Mouse (Mus musculus) 3134 (cell line): Measurements from ENCODE around the gene Sprr2a1.
"Not testable (repeated sequence)": the region's sequence is repeated elsewhere in the genome, so short reads cannot be mapped to it uniquely, and the experiment has no call there.

Experiments used
- DNase-seq: peaks from one replicate; pipeline ENCODE4 v3.0.0-alpha.2; 2011; ENCODE audit warnings: low spot score; ENCODE audit not compliant: insufficient read length; ENCODE audit errors: extremely low read depth

The Sprr2a1 gene

DNA sequence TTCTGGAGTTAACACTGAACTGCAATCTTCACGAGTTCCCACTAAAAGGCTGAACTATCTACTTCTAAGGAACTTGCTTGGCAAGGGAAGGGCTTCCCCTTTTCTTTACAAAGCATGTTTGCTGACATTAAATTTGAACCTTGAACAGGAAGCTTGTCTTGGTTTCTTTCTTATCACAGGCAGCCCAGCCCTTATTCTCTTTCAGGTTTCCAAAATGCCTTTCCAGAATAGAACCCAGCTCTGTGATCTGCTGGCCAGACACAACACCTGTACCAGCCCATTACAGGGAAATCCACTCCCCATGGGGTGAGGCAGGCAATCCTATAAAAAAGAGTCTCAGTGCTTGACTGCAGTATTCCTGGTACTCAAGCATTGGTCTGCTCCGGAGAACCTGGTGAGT, at the start of gene Sprr2a1, which contains the start of gene Sprr2a2:
Sprr2a1 (plus strand) TSS at position 231 of the 400 bp plus-strand sequence.
Sprr2a2 (plus strand) TSS at position 352 of the 400 bp plus-strand sequence.
- not testable (repeated sequence) for DNase-seq

GRCm38 (mm10) chr3:92169847-92170246, 45.8 kb upstream of the Sprr2a1 start:
- DNase-seq, result no peak

DNA sequence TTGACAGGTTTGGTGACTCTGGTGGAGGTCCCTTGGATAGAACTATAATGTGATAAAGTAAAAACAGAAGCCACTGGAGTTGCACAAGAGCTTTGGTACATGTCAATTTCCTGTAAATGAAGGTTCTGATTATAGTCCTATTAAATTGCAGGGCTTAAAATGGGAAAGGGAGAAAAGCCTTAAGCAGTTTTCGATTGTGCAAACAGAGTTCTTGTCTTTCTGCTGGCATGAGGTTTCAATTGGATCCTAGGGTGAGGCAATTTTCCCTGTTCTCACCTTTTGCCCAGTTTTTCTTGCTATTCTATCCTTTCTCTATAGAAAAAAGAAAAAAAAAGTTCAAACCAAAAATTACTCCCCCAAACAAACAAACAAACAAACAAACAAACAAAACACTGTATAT, 38.7 kb upstream of the Sprr2a1 start:
- no peak for DNase-seq

DNA sequence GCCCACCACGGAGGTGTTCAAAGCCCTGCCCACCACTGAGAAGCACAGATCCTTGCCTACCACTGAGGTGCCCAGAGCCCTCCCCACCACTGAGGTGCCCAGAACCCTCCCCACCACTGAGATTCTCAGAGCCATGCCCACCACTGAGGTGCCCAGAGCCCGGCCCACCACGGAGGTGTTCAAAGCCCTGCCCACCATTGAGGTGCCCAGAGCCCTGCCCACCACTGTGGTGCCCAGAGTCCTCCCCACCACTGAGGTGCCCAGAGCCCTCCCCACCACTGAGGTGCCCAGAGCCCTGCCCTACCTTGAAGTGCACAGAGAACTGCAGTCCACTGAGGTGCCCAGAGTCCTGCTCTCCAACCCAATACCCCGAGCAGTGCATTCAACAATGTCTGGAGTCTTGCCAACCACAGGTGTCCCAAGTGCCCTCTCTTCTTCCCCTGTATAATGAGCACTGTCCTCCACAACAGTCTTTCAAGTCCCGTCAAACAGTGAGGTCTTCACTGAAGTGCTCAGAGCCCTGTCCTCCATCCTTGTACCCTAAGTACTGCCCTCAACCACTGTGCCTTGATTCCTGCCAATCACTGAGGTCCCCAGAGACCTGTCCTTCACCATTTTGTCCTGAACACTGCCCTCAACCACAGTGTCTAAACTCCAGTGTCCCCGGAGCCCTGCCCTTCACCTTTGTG, 19.9 kb upstream of the Sprr2a1 start:
- DNase-seq, result no peak

- not testable (repeated sequence) for DNase-seq
These were observed 4.3 kb upstream of the Sprr2a1 start for GRCm38 (mm10) chr3:92211133-92211925.

GRCm38 (mm10) chr3:92212059-92212458, 3.5 kb upstream of the Sprr2a1 start:
- not testable (repeated sequence) for DNase-seq

DNA sequence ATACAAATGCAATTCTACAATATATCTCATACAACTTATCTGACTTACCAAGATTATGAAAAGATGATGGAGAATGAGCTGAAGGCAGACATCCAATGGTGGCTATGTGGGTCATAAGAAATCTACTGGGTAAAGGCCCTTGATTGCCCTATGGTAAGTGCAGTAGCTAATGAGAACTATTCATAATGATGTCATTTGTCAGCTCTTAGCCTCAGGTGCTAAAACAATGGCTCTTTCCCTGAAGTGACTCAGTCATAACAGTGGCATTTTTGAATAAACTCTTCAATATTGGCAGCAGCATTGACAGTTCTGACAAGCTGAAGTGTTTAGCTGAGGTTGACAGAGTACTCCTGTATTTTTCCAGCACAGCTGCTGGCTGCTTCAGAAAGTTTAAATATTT, 1.9 kb upstream of the Sprr2a1 start:
- not testable (repeated sequence) for DNase-seq

DNA sequence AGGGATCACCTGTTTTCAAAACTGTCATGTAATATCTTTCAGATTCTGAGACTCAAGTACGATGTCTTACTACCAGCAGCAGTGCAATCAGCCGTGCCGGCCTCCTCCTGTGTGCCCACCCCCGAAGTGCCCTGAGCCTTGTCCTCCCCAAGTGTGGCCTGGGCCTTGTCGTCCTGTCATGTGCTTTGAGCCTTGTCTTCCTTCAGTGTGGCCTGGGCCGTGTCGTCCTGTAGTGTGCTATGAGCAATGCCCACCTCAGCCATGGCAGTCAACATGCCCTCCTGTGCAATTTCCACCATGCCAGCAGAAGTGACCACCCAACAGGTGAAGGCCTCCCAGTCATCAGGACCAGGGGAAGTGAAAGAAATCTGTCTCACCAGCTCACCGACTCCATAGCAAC, 3.4 kb downstream of the Sprr2a1 start:
- not testable (repeated sequence) for DNase-seq

DNA sequence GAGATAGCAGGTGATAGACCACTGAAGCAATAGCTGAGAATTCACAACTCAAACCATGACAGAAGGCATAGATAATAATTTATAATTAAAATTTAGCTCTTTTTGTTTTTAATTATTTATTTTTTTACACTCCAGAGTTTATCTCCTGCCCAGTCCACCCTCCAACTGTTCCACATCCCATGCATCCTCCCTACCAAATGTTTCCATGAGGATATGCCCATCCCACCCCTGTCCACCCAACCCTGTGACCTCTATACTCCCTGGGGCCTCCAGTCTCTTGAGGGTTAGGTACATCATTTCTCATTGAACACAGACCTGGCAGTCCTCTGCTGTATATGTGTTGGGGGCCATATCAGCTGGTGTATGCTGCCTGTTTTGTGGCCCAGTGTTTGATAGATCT, 8.1 kb downstream of the Sprr2a1 start:
- DNase-seq, result not testable (repeated sequence)

- not testable (repeated sequence) for DNase-seq
These were observed 11.8 kb downstream of the Sprr2a1 start for GRCm38 (mm10) chr3:92227410-92227809.

DNA sequence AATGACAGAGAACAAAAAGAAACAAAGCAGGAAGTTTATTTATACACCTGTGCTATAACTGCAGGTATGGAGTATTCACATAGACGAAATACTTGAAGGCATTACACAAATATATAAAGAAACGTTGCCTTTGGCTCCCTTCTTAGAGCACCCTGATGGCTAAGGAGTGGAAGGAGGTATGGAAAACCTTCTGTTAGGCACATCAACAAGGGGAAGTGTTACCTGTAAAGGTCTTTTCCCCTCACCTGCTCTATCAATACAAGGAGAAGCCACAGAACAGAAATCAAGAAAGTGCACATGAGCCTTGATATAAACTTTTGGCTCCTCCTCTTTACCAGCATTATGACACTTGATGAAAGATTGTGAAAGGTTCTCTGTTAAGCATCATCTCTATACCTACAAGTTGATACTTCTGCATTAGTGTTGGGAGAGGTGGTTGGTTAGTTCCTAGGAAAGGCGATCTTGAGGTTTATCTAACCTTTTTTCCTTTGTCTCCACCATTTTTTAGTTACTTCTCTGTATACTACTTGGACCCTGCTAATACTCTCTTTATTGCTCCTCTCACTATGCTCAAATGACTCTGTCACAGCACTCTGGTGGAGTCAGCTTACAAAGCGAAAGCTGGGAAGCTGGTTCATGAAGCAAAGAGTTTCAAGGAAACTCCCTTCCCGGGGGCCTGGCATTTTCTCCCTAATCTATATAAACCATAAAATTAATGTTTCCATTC, 21.0 kb downstream of the Sprr2a1 start:
- DNase-seq, result not testable (repeated sequence)

GRCm38 (mm10) chr3:92238736-92239135, 23.1 kb downstream of the Sprr2a1 start:
- not testable (repeated sequence) for DNase-seq

DNA sequence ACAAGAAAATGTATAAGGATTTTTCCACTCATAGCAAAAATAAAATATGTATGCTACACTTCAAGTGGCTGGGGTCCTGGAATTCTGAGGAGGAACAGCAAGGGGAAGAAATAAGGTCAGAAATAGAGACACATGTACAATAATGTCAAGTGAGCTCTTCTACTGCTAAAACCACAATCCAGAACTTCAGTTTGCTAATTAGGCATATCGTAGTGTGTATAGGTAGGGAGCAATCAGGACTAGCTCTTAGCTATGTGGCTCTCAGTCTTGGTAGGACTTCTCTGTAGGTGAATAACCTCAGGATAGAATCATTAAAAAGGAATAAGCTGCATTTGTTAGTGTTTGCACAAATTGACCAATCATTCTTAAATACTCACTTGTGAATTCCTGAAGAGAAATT, 23.6 kb downstream of the Sprr2a1 start:
- not testable (repeated sequence) for DNase-seq

- DNase-seq, result not testable (repeated sequence)
These were observed 29.2 kb downstream of the Sprr2a1 start for GRCm38 (mm10) chr3:92244833-92245232.

DNA sequence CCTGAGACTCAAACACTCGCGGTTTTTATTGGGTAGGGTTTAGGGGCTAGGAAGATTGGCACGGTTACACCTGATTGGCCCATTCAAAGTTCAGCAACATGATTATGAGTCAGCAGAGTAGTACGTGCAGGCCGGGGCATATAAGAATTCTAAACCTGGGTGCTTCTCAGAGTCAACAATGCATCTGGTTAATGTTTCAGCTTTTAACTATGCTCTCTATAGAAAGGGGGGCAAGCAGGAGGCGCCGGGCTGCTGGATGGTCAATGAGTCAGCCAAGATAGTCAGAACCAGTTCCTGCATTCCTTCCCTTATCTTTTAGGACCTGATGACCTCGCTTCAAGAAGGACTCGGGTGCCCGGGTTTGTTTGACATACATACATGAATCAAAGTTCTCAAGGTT, 30.6 kb downstream of the Sprr2a1 start:
- not testable (repeated sequence) for DNase-seq

GRCm38 (mm10) chr3:92248494-92248893, 32.9 kb downstream of the Sprr2a1 start:
- not testable (repeated sequence) for DNase-seq

DNA sequence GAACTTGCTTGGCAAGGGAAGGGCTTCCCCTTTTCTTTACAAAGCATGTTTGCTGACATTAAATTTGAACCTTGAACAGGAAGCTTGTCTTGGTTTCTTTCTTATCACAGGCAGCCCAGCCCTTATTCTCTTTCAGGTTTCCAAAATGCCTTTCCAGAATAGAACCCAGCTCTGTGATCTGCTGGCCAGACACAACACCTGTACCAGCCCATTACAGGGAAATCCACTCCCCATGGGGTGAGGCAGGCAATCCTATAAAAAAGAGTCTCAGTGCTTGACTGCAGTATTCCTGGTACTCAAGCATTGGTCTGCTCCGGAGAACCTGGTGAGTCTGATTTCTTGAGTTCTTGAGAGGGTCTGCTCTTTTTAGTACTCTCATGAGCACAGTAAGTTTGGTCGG, 34.9 kb downstream of the Sprr2a1 start:
- not testable (repeated sequence) for DNase-seq

DNA sequence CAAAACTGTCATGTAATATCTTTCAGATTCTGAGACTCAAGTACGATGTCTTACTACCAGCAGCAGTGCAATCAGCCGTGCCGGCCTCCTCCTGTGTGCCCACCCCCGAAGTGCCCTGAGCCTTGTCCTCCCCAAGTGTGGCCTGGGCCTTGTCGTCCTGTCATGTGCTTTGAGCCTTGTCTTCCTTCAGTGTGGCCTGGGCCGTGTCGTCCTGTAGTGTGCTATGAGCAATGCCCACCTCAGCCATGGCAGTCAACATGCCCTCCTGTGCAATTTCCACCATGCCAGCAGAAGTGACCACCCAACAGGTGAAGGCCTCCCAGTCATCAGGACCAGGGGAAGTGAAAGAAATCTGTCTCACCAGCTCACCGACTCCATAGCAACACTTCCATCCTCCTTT, 38.3 kb downstream of the Sprr2a1 start:
- not testable (repeated sequence) for DNase-seq

DNA sequence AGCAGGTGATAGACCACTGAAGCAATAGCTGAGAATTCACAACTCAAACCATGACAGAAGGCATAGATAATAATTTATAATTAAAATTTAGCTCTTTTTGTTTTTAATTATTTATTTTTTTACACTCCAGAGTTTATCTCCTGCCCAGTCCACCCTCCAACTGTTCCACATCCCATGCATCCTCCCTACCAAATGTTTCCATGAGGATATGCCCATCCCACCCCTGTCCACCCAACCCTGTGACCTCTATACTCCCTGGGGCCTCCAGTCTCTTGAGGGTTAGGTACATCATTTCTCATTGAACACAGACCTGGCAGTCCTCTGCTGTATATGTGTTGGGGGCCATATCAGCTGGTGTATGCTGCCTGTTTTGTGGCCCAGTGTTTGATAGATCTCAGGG, 42.9 kb downstream of the Sprr2a1 start:
- not testable (repeated sequence) for DNase-seq

GRCm38 (mm10) chr3:92263462-92263861, 47.9 kb downstream of the Sprr2a1 start:
- not testable (repeated sequence) for DNase-seq
